Mouse (Mus musculus) heart, embryonic 16.5 days (tissue): Measurements from ENCODE around the gene Olfr1135. TPM values are rescaled to one million over a fixed set of nuclear protein-coding genes. Genes with fewer than 3 reads are reported as not detected.

ENCODE experiments used
- polyA plus RNA-seq: library from polyadenylated mRNA; unstranded; fragments of >200 nt; fragmentation: Nextera tagmentation; extraction: Ambion mirVana; gene quantifications from 2 replicates; pipeline ENCODE4 v1.2.1, GENCODE M21; 2015

Olfr1135 gene
- polyA plus RNA-seq, 1 experiment from 2014 or later, result not detected

Other genes with a start within 250 kb of the Olfr1135 start
- not detected in 2 replicates for gene Olfr1124, start 243.4 kb downstream of the Olfr1135 start, polyA plus RNA-seq
- gene Olfr1126, start 219.7 kb downstream of the Olfr1135 start, polyA plus RNA-seq, result not detected in 2 replicates
- gene Pramel7, start 176.6 kb downstream of the Olfr1135 start, polyA plus RNA-seq, result not detected in 2 replicates
- not detected in 2 replicates for gene Pramel6, start 167.1 kb downstream of the Olfr1135 start, polyA plus RNA-seq
- not detected in 2 replicates for gene Olfr153, start 141.9 kb downstream of the Olfr1135 start, polyA plus RNA-seq
- not detected in 2 replicates for gene Olfr1128, start 128.1 kb downstream of the Olfr1135 start, polyA plus RNA-seq
- gene Olfr1129, start 99.8 kb downstream of the Olfr1135 start, polyA plus RNA-seq, result not detected in 2 replicates
- not detected in 2 replicates for gene Olfr1130, start 67.5 kb downstream of the Olfr1135 start, polyA plus RNA-seq
- gene Olfr1131, start 46.6 kb downstream of the Olfr1135 start, polyA plus RNA-seq, result not detected in 2 replicates
- not detected in 2 replicates for gene Olfr1132, start 36.1 kb downstream of the Olfr1135 start, polyA plus RNA-seq
- not detected in 2 replicates for gene Olfr1133, start 26.3 kb downstream of the Olfr1135 start, polyA plus RNA-seq
- not detected in 2 replicates for gene Olfr1134, start 15.2 kb downstream of the Olfr1135 start, polyA plus RNA-seq
- not detected in 2 replicates for gene Olfr1136, start 20.3 kb upstream of the Olfr1135 start, polyA plus RNA-seq
- gene Olfr1137, start 39.5 kb upstream of the Olfr1135 start, polyA plus RNA-seq, result not detected in 2 replicates
- gene Olfr1138, start 66.3 kb upstream of the Olfr1135 start, polyA plus RNA-seq, result not detected in 2 replicates
- not detected in 2 replicates for gene Olfr1140, start 70.1 kb upstream of the Olfr1135 start, polyA plus RNA-seq
- gene Olfr1141, start 80.3 kb upstream of the Olfr1135 start, polyA plus RNA-seq, result not detected in 2 replicates
- gene Olfr152, start 105.8 kb upstream of the Olfr1135 start, polyA plus RNA-seq, result not detected in 2 replicates
- not detected in 2 replicates for gene Olfr1143, start 126.9 kb upstream of the Olfr1135 start, polyA plus RNA-seq
- not detected in 2 replicates for gene Olfr1145, start 136.2 kb upstream of the Olfr1135 start, polyA plus RNA-seq
- gene Olfr1148, start 156.9 kb upstream of the Olfr1135 start, polyA plus RNA-seq, result not detected in 2 replicates
- not detected in 2 replicates for gene Olfr1150-ps1, start 170.3 kb upstream of the Olfr1135 start, polyA plus RNA-seq
- not detected in 2 replicates for gene Olfr1151, start 182.2 kb upstream of the Olfr1135 start, polyA plus RNA-seq
- gene Olfr1152, start 192.8 kb upstream of the Olfr1135 start, polyA plus RNA-seq, result not detected in 2 replicates
- not detected in 2 replicates for gene Olfr1153, start 221.3 kb upstream of the Olfr1135 start, polyA plus RNA-seq
- gene Olfr1154, start 231.5 kb upstream of the Olfr1135 start, polyA plus RNA-seq, result not detected in 2 replicates